Mouse (Mus musculus) embryo, embryonic 10 days (tissue): Measurements from ENCODE around the gene Itgb7.
A peak's percentile ranks its signal among the peaks of the same experiment; 100 is the strongest.

Experiments used
- DNase-seq: peaks from one replicate; pipeline ENCODE4 v3.0.0-alpha.2; 2015; ENCODE audit warnings: low spot score

Itgb7 gene

DNA sequence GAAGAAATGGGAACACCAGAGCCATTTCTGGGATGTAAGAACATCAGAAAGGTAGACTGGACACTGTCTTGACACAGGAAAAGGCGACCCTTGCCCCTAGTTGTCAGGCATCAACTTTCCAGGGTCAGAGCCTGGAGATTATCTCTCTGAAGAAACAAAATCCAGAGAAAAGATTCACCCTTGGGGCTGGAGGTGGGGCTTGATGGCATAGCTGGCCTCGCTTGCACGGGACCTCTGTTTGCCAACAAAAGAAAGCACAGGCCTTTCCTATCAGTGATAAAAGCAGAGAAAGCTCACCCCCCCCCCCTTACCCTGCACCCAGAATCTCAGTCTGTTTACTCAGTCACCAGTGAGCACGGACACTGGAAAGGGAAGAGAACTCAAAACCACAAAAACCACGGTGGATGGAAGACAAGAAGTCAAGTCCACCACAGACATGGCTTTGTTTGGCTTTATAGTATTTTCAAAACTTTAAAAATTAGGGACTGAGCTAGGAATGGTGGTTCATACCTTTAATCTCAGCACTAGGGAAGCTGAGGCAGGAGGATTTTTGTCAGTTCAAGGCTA is 38.8 kb downstream of the Itgb7 start:
- DNase-seq = no peak

DNA sequence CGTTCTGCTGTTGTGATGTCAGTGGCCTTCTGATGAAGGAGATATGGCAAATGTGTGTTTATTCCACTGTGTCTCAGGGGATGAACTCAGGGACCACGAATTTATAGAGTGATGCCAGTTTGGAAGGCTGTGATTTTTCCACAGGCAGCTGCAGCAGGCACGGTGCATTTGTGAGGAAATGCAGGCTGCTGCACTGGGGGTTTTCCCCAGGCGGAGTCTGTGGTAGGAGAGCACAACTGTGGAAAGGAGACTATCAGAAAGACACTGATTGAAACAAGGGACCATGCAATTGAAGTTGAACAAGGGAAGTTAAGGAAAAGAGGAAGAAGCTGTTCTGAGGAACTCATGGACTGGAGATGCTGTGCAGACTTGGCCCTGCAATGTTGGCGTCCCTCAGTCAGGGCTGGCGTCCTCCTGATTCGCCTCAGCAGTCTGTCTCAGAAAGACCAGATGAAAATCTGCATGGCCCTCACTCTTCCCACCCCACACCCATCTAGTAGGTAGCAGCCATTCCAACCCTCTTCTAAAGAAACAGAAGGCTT is 39.4 kb downstream of the Itgb7 start:
- no peak for DNase-seq

DNA sequence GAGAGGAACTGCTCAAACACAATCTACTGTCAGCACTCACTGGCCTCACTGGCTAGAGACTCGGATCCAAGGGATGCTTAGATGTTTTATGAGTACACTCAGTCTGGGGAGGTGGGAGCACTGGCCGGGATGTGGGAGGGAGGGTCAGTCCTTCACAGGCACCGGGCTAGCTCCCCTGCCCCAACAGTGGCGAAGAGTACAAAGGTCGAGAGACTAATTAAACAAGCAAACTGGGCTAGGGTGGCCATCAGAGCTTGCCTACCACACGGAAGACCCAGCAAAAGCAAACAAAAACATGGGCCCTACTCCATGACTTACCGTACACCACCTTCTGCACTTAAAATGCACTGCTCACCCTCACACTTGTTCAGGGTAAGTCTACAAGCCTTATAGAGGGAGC is 40.0 kb downstream of the Itgb7 start:
- DNase-seq = no peak

DNA sequence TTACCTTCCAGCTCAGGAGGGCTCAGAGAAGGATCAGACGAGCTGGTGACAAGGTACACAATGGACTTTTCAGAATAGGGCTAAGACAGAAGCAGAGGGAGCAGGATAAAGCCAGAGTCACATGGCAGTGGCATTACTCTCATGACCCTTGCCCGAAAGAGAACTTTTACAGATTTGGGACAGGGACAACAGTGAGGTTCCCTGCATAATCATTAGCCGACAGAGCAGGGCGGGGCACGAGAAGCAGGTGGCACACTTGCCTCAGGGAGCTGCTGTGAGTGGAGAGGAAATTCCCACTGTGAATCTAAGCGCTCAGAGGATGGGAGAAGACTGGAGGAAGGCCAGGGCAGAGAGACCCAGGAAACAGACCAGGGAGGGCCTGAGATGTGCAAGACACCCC is 42.9 kb downstream of the Itgb7 start:
- DNase-seq = no peak

DNA sequence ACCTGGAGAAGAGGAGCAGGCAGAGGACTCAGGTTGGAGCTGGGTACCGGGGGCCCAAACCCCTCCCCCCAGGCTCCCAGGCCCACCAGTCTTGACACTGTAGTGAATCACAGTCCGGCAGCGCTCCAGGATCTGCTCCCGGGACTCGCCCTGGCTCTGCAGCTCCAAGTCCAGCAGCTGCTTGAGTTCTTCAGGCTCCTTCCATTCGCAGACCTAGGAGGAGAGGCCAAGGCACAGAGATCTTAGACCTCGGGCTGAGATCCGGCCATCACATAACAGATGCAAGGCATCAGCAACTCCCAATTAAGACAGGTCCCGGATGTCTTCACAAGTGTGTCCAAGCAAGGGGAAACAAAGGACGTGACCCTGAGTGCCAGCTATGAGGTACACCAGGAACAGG is 43.6 kb downstream of the Itgb7 start:
- no peak for DNase-seq

DNA sequence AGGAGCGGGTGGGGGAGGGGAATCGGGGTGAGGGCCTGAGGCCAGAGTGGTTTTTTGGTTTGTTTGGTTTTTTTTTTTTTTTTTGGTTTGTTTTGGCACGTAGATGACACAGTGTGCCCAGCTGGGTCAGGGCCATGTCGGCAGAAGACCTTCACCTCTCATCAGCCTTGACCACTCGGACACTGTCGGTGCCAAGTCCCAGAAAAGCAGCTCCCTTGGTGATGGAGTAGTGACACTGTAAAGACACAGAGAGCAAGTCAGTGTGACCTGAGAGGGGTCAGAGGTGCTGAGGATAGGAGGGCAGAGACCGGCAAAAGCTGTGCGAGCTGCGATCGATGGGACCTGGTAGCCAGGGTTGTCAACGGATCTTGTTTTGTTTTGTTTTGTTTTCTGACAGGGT is 45.5 kb downstream of the Itgb7 start:
- no peak for DNase-seq

DNA sequence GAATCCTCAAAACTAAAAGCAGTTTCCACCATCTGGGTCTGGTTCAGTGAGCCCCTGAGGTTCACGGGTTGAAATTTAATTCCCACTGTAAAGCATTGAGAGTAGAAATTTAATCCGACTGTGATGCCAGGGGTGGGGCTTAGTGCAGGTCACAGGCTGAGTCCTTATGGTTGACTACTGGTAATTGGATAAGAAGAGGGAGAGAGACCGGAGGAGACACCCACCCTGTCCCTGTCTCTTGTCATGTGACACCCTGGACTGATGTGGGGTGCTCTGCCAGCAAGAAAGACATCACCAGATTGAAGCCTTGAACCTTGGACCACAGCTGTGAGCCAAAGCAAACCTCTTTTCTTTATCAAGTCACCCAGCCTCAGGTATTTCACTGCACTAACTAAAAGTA is 48.7 kb downstream of the Itgb7 start:
- DNase-seq = no peak

DNA sequence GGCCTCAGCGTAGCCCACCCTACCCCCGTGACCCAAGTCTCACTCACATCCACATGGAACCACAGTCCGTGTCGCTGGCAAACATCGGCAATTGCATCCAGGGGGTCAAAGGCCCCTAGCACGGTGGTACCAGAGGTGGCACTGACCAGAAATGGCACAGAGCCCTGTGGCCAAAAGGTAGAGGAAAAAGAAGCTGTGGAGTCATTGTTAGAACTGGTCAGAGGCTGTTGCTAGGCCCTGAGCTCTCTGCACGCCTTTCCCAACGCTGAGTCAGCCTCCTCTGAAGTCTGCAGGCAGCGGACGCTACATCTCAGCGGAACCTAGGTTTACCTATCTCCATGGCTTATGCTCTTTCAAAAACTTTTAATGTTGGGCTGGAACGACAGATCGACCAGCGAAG is 51.8 kb downstream of the Itgb7 start:
- DNase-seq = no peak

DNA sequence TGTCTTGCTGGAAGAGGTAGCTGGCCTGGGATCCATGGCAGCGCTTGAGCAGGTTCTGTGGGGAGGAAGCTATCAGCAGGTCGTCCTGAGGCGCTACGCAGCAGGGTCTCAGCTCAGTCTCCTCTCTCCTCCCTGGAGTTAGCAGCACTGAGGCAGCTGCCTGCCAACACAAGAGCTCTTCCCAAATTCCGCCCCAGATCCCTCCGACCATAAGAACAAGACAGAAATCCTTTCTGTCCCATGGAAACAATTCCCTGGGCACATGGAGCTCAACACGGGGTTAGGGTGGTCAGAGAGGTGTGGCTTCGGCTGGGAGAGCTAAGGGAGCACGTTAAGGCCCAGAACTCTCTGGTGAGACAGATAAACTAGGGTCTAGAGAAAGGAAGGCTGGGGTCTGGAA is 52.6 kb downstream of the Itgb7 start:
- DNase-seq = no peak

DNA sequence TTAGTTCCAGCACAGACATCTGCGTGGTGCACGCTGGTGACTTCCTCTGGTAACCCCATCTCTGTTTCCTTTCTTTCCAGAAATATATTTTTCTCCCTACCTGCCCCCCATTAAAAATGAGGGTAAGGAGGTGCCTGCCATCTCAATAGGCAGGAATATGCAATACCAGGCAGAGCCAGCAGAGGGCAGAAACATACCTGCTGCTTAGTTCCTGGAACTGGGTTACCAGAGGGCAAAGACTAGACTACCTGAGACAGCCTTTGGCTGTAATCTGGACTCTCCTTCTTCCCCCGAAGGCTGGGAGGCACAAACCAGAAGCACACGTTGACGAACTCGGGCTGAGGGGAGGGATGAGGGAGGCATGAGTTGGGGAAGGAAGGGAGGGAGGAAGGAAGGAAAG is 53.5 kb downstream of the Itgb7 start:
- peak; percentile 73 for DNase-seq

DNA sequence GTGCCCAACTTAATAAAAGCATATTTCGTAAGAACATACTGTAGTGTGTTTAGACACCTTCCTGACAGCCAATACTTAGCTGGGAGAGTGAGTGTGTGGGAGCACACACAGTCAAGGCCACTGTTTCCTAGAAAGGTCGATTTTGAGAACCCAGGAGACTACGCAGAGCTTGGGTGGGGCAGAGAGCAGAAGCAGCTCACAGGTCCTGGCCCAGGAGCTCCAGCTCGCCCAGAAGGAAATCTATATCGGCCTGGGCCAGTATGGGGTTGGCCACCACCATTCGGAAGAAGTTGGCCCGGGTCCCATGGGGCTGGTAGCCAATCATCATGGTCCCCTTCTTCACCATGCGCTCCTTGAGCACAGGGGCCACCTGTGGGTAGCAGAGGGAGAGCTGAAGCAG is 54.3 kb downstream of the Itgb7 start:
- no peak for DNase-seq

DNA sequence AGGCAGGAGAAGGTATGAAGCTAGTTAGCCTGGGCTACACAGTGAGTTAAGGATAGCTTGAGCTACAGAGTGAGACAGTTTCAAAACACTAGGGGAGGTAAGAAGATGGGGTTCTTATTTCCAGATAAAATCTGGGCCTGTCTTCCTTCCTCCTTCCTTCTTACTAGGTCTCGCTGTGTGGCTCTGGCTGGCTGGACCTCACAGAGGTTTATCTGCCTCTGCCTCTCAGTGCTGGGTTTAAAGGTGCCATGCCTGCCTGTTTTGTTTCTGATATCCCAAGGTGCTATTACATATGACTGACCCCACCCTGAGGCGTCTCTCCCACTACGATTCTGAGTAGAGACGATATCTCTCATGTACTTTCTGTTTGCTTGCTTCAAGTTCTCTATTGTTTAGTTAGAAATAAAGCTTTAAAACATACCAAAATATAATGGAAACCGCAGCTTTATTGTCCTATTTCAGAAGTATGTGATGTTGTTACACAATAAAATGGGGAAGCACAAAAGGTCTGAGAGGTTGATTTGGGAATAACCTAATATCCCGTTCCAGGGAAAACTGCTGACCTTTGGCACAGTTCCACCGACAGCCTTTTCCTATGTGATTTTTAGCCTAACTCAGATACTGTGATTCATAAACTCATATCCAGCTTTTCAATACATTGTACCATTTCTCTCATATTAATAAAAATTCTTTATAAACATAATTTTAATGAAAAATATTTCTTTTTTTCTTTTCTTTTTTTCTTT is 55.0 kb downstream of the Itgb7 start:
- DNase-seq = no peak

DNA sequence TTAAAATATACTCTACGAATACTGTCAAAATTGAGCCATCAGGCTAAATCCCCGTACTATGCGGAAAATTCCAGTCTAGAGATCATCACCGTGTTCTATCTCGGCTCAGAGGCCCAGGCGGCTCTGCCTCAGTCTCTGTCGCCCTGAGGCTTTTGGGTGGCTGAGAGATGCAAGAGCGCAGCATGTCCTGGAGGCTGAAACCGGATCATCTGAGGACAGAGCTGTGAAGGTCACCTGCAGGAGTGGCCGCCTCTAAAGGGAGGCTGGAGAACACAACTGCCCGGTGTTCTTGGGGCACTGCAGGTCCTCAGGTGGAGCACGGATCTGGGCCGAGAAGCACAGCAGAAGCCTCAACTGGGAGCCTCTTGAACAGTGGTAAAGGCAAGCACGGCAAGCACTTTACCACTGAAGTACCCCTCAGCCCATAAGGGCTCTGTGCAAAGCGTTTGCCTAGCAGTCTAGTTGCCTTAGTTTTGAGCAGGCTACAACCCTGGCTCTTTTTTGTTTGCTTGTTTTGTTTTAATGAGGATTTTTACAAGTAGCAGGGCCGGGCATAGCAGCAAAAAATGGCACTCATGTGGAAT is 55.9 kb downstream of the Itgb7 start:
- DNase-seq = no peak

DNA sequence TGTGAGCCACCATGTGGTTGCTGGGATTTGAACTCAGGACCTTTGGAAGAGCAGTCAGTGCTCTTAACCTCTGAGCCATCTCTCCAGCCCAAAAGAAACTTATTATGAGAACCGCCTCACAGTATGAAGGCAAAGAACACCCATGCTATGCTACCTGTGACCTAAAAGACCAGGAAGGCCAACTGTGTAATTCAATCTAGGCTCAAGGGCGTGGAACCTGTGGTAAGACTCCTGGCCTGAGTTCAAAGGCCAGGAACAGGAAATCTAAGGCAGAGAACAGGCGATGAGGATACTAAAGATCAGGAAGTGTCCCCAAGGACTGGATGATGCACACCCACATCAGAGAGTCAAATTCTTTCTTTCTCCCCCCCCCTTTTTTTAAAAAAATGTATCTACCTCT is 58.2 kb downstream of the Itgb7 start:
- no peak for DNase-seq

DNA sequence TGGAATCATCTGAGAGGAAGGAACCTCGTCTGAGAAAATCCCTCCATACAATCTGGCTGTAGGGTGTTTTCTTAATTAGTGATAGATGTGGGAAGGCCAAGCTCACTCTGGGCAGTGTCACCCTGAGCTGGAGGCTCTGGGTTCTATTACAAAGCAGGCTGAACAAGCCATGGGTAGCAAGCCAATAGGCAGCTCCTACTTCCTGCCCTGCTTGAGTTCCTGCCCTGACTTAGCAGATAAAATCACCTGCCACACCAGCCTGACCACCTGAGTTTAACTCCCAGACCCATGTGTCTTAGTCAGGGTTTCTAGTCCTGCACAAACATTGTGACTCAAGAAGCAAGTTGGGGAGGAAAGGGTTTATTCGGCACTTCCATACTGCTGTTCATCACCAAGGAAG is 62.7 kb downstream of the Itgb7 start:
- no peak for DNase-seq

DNA sequence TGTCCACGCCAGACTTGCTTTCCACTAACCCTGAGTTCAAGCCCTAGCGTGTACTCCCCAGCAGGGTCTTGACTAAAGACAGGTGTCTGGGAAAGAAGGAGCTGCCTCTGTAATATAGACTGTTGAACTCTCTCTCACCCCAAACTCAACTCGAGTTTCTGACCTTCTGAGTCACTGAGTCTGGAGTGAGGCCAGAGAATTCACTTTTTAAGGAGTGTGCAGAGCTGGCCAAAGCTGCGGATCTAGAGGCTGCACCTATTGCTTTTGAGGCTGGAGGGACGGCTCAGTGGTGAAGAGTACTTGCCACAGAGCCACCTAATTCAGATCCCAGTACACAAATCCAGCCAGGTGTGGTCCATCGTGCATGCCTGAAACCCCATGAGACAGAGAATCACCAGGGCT is 64.1 kb downstream of the Itgb7 start:
- peak; percentile 53 for DNase-seq
